Mouse (Mus musculus) cerebellum, adult 2 months (tissue): ENCODE results near the gene Mfsd5. TPM values are rescaled to one million over a fixed set of nuclear protein-coding genes. Genes with fewer than 3 reads are reported as not detected.
A peak's percentile ranks its signal among the peaks of the same experiment; 100 is the strongest.

Source experiments
- DNase-seq, 2 experiments: peaks; one replicate each; pipeline ENCODE4 v3.0.0; 2021
- H3K27ac ChIP-seq: fragments of 200-500 bp; 2 replicates; pipeline ENCODE4 v1.5.1; 2012; ENCODE audit warnings: low read length, control low read depth, inconsistent platforms; ENCODE audit not compliant: insufficient read depth
- H3K27me3 ChIP-seq: fragments of 200-500 bp; 2 replicates; pipeline ENCODE4 v1.6.1; 2012; ENCODE audit warnings: inconsistent platforms, mild to moderate bottlenecking, low read length, moderate library complexity; ENCODE audit not compliant: control insufficient read depth, insufficient read depth
- H3K4me1 ChIP-seq: fragments of 200-500 bp; 2 replicates; pipeline ENCODE4 v1.6.1; 2011; ENCODE audit warnings: low read length; ENCODE audit not compliant: control insufficient read depth, insufficient read depth
- H3K4me3 ChIP-seq: fragments of 200-500 bp; replicated peaks from 2 replicates; pipeline ENCODE3; 2011; ENCODE audit warnings: mild to moderate bottlenecking, low read depth, low read length, control low read depth; ENCODE audit not compliant: insufficient read depth
- CTCF ChIP-seq: fragments of 200-500 bp; IDR thresholded peaks from 2 replicates; pipeline ENCODE4 v1.5.1; 2011; ENCODE audit warnings: low read depth, mild to moderate bottlenecking, control low read depth, low read length, moderate library complexity, borderline replicate concordance; ENCODE audit not compliant: insufficient read depth
- POLR2A ChIP-seq: fragments of 200-500 bp; IDR thresholded peaks from 2 replicates; pipeline ENCODE4 v1.6.1; 2011; ENCODE audit warnings: low read length, control low read depth, borderline replicate concordance; ENCODE audit not compliant: insufficient read depth
- WGBS: fragments of 180-500 bp; shearing (Covaris S2); methylation state at CpG from one replicate; pipeline ENCODE4 v1.1.7; 2018; 5-methylcytosine and 5-hydroxymethylcytosine counted together
- polyA plus RNA-seq: library from polyadenylated mRNA; depleted of rRNA; stranded (reverse); fragments of >200 nt; gene quantifications from 2 replicates; pipeline ENCODE4 v1.2.3, GENCODE M21; 2012

Mfsd5 gene
- polyA plus RNA-seq, 1 experiment = 62.3 TPM

DNA sequence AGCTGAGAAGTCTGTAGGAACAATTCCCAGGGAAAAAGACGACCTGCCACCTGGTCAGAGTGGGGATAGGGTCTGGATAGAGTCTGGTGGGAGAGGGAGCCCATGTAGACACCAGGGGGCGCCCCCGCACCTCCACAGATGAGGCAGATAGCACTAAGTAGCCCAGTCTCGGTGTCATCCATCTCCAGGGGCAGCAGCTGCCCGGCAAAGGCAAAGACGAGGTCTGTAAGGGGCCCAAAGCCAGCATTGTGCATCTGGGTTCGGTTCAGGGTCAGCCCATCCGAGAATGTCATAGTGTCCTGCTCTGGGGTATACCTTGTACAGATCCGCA is 40.0 kb upstream of the Mfsd5 start:
- Histone ChIP-seq H3K27ac (no peak overlapping the region), H3K4me1 (no peaks in the 10 kb centered on the region; the same call in 1 of the 2 replicates), H3K27me3 (no peaks in the 10 kb centered on the region), H3K4me3 (no peak overlapping the region)
- 9% methylated on average over 9 of the region's 9 CpGs for WGBS
- no peak for TF ChIP-seq POLR2A
- peak; percentile 86 for TF ChIP-seq CTCF
- peak; percentile 61 to 75 for DNase-seq

DNA sequence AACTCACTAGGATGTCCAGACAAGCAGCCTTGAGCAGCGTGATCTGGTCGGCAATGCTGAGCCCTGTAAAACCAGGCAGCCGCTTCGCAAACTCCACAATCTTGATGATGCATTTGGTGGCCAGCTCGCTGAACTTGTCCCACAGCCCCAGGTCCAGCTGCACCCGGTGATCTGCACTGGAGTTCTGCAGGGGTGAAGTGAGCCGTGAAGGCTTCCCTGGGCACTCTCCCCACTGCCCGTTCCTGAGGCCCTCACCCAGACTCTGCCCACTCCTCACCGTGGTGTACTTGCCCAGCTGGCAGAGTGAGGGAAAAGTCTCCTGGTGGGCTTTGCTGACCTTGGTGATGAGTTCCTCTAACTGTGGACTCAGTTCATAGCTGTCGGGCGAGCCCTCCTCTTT is 39.4 kb upstream of the Mfsd5 start:
- WGBS = 60% methylated on average over 11 of the region's 11 CpGs

DNA sequence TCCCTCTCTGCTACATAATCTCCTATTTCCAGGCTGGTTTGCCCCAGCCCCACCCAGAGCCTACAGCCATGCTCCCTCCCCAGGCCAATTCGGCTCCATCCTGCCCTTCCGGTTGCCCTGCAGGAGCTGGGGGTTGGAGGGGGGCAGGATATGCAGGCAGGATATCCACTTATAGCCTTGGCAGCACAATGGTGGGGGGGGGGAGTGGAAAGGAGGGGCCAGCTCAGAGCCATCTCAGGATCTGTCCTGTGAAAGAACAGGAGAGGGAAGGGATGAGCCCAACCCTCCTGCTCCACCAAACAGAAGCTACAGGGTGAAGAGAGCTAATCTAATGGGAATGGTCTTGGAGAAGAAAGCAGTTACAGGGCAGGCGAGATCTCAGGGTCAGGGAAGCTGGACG is 38.6 kb upstream of the Mfsd5 start:
- H3K27me3 ChIP-seq = no peaks in the 10 kb centered on the region
- no peak for TF ChIP-seq POLR2A
- TF ChIP-seq CTCF = no peak
- H3K4me1 ChIP-seq = no peaks in the 10 kb centered on the region; the same call in none of the 2 replicates
- H3K4me3 ChIP-seq = no peak overlapping the region
- DNase-seq = no peak
- 79% methylated on average over 4 of the region's 4 CpGs for whole genome bisulfite sequencing
- no peak overlapping the region for H3K27ac ChIP-seq

More for the DNA sequence above, 39.4 kb upstream of the Mfsd5 start:
- TF ChIP-seq CTCF (no peak), POLR2A (no peak)
- no peak overlapping the region for H3K4me3 ChIP-seq
- no peaks in the 10 kb centered on the region for H3K27me3 ChIP-seq
- H3K27ac ChIP-seq = no peak overlapping the region
- no peak for DNase-seq
- no peaks in the 10 kb centered on the region; the same call in 1 of the 2 replicates for H3K4me1 ChIP-seq

DNA sequence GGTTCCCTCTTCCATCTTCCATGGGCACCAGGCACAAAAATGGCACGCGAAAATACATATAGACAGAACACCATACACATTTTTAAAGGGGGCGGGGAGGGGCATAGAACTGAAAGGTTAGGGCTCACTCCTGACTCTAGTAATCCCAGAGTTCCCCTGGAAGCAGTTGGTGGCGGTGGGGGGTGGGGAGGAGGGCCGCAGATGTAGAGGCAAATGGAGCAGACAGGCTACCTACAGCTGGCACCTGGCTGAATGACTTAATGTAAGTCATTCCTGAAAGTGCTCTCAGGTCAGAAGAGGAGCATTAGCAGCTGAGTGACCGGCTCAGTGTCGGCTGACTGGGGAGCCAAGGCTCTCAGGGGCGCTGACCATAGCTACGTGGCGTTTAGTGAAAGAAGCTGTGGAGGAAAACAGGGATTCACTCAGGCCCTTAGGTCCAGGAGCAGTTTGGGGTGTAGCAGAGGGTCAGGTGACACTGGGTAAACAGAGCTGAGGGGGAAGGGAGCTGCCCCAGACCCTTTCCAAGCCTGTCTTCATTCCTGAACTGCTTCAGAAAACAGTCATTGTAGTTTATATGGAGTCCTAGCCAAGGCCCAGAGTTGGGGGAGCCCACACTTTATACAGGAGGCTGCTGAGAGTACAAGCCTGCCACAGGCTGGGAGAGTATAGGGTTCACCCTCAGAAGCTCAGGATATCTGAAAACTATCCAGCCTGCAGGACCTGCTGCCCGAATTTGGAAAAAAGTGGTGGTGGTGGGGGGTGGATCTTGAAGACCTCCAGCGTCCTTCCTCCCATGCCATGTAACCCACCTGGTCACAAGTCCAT is 36.6 kb upstream of the Mfsd5 start:
- H3K4me3 ChIP-seq = no peak overlapping the region
- no peaks in the 10 kb centered on the region for H3K27me3 ChIP-seq
- no peak overlapping the region for H3K27ac ChIP-seq
- H3K4me1 ChIP-seq = no peaks in the 10 kb centered on the region; the same call in none of the 2 replicates
- TF ChIP-seq POLR2A (no peak), CTCF (no peak)
- no peak for DNase-seq
- 64% methylated on average over 12 of the region's 12 CpGs for WGBS

DNA sequence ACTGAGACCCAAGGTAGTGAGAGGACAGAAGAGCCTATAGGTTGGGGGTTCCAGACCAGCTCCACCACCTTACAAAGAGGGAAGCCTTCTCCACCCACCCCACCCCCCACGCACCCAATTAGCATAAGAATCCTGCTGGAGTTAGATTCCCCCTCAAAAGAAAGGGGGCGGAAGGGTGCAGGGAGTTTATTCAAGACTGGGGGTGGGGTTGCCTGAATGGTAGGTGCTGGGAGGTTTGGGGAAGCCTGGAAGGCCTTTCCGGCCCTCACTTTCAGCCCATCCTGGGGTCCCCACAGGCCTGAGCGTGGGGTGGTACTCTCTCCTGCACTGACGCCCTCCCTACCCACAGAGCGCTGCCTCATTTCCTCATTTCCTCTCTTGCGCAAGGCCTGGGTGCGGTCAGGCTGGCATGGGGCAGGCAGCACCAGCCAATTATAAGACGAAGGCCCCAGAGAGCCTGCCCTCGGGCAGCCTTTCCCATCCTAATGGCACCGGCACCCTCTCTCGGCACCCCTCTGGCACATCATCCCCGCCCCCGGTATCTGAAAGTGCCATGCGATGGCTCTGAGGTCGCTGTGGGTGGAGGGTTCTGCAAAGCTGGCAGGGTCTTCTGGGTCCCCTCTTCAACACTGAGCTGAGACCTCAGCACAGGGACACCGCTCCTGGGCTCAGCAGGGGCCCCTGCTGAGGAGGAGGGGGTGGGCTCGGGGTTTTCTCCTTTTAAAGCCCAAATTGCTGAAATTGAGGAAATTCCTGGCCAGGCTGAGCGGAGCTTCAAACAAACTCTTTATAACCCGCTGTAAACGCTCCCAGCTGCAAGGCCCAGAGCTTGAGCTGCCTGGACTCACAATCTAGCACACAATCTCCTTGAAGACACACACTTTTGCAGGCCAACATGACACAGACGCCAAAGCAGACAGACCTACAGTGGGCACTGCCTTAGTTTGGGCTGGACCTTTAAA is 35.7 kb upstream of the Mfsd5 start:
- H3K4me1 ChIP-seq = no peaks in the 10 kb centered on the region; the same call in none of the 2 replicates
- 54% methylated on average over 22 of the region's 22 CpGs for WGBS
- H3K4me3 ChIP-seq = no peak overlapping the region
- TF ChIP-seq CTCF (no peak), POLR2A (no peak)
- H3K27ac ChIP-seq = no peak overlapping the region
- H3K27me3 ChIP-seq = no peaks in the 10 kb centered on the region
- no peak for DNase-seq

DNA sequence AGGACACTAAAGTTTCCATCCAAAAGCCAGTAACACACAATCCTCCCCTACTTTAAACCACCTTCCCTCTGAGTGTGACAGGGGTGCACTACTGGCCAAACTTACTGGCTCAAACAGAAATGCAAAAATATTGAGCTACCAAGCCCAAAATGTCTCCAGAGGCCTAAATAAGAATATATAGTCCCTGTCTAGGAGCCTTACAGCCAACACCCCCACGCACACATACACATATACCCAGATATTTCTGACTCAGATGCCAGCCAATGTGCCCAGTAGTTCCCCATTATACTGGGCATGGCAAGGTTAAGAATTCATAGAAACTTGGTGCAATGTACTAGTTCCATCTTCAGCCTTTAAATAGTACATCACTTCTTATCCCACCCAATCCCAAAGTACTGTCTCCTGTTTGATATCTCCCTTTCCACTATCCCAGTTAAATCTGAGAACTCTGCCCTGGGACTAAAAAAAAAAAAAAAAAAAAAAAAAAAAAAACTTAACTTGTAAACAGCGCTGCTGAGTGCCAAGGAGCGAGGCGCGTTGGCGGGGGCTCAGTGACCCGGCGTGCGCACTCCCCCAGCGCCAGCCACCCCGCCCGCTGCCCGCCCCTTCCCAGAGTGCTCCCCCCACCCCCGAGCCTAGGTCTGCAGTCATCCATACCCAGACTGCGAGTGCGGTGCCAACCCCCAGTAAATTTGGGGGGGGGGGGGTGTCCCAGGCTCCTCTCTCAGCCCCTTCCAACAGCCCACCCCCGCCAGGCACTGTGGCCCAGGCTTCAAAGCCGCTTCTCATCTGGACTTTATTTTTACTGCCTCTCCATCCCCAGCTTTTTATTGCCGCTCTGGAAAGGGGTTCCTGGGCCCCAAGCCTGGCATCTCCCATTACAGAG is 34.7 kb upstream of the Mfsd5 start:
- Histone ChIP-seq H3K27ac (no peak overlapping the region), H3K27me3 (no peaks in the 10 kb centered on the region), H3K4me1 (no peaks in the 10 kb centered on the region; the same call in none of the 2 replicates), H3K4me3 (no peak overlapping the region)
- WGBS = 34% methylated on average over 19 of the region's 19 CpGs
- no peak for DNase-seq
- TF ChIP-seq POLR2A = no peak
- TF ChIP-seq CTCF = no peak

DNA sequence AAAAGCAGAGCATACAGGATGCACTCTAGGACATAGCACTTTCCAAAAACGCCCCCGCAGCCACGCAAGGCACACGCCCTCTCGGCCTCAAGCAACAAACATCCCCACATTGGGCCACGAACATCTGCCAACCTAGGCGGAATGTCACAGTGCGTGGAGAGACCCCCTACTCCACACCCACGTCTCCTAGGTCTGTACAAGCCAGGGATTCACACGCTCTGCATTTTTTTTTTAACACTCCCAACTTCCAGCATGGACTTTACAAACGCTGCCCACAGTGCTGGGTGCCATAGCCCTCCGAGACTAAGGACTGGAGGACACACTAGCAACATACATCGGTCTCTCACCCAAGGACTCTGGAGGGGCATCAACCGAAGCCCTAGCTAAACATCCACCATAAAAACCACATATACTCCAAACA is 33.8 kb upstream of the Mfsd5 start:
- peak overlapping the region; percentile 14; the same call in 1 of the 2 replicates for H3K27ac ChIP-seq
- 11% methylated on average over 14 of the region's 14 CpGs for WGBS
- H3K27me3 ChIP-seq = no peaks in the 10 kb centered on the region
- TF ChIP-seq POLR2A = no peak
- no peaks in the 10 kb centered on the region; the same call in none of the 2 replicates for H3K4me1 ChIP-seq
- H3K4me3 ChIP-seq = peak overlapping the region; percentile 89
- DNase-seq = no peak
